Mouse (Mus musculus) gastrocnemius, adult 2 months (tissue): ENCODE measurements around the gene Cenpa. TPM values are rescaled to one million over a fixed set of nuclear protein-coding genes. Genes with fewer than 3 reads are reported as not detected.

Experiments used
- DNase-seq: peaks from one replicate; pipeline ENCODE4 v3.0.0; 2022
- H3K27ac ChIP-seq: fragments of 200-600 bp; 2 replicates; pipeline ENCODE4 v1.8.1; 2022; ENCODE audit warnings: mild to moderate bottlenecking
- H3K4me3 ChIP-seq: fragments of 200-600 bp; 2 replicates; pipeline ENCODE4 v1.8.1; 2022; ENCODE audit warnings: mild to moderate bottlenecking, moderate library complexity
- CTCF ChIP-seq: fragments of 200-600 bp; IDR thresholded peaks from 2 replicates; pipeline ENCODE4 v1.8.1; 2022; ENCODE audit warnings: antibody characterized with exemption, mild to moderate bottlenecking, moderate library complexity
- intact Hi-C: fragments of 180-260 bp; cut with DNase I; formaldehyde crosslinking; loops from one replicate; pipeline ENCODE4 v1.15.1; 2025
- total RNA-seq, 2 experiments: library from RNA; stranded (reverse); gene quantifications; 2 replicates each; pipeline ENCODE4 v1.2.3; 2021

Gene Cenpa
- total RNA-seq, 2 experiments from 2014 or later = 1.2 to 3.6 TPM

- Histone ChIP-seq H3K27ac (no peak overlapping the region), H3K4me3 (no peak overlapping the region)
- intact Hi-C loops = no loop called here
- no peak for DNase-seq
- TF ChIP-seq CTCF = no peak
These were observed 41.2 kb upstream of the Cenpa start for GRCm38 (mm10) chr5:30625379-30625778.

- TF ChIP-seq CTCF = no peak
- intact Hi-C loops = no loop called here
- no peak for DNase-seq
- Histone ChIP-seq H3K4me3 (no peak overlapping the region), H3K27ac (no peak overlapping the region)
These were observed 40.1 kb upstream of the Cenpa start for GRCm38 (mm10) chr5:30626331-30627105.

GRCm38 (mm10) chr5:30628511-30628910 is 38.1 kb upstream of the Cenpa start:
- TF ChIP-seq CTCF = no peak
- Histone ChIP-seq H3K27ac (no peak overlapping the region), H3K4me3 (no peak overlapping the region)
- intact Hi-C loops = no loop called here
- DNase-seq = no peak

- no peak for DNase-seq
- no peak overlapping the region for H3K4me3 ChIP-seq
- TF ChIP-seq CTCF = no peak
- intact Hi-C loops = no loop called here
- no peak overlapping the region for H3K27ac ChIP-seq
These were observed 36.2 kb upstream of the Cenpa start for GRCm38 (mm10) chr5:30630401-30630800.

- H3K27ac ChIP-seq = no peak overlapping the region
- no peak for TF ChIP-seq CTCF
- intact Hi-C loops = no loop called here
- H3K4me3 ChIP-seq = no peak overlapping the region
- no peak for DNase-seq
These were observed 34.4 kb upstream of the Cenpa start for GRCm38 (mm10) chr5:30632134-30632533.

- intact Hi-C loops = loop anchor here (5.0 kb wide), 1 partner anchor 215 kb away; no protein-coding TSS in a partner anchor
- no peak overlapping the region for H3K4me3 ChIP-seq
- DNase-seq = no peak
- H3K27ac ChIP-seq = no peak overlapping the region
- no peak for TF ChIP-seq CTCF
These were observed 29.6 kb upstream of the Cenpa start for GRCm38 (mm10) chr5:30636994-30637393.

GRCm38 (mm10) chr5:30638041-30638440 is 28.5 kb upstream of the Cenpa start:
- peak; percentile 93 for TF ChIP-seq CTCF
- intact Hi-C loops = loop anchor here (1.0 to 5.0 kb wide), 2 partner anchors 122 to 216 kb away; no protein-coding TSS in a partner anchor
- Histone ChIP-seq H3K4me3 (no peak overlapping the region), H3K27ac (no peak overlapping the region)
- DNase-seq = peak; percentile 80

GRCm38 (mm10) chr5:30643477-30644179 is 22.9 kb upstream of the Cenpa start:
- no peak overlapping the region for H3K4me3 ChIP-seq
- no peak for TF ChIP-seq CTCF
- no peak for DNase-seq
- peak overlapping the region; percentile 43 for H3K27ac ChIP-seq
- intact Hi-C loops = loop anchor here (10.0 kb wide), 1 partner anchor 249 kb away; no protein-coding TSS in a partner anchor

GRCm38 (mm10) chr5:30646036-30646435 is 20.5 kb upstream of the Cenpa start:
- intact Hi-C loops = loop anchor here (10.0 kb wide), 1 partner anchor 251 kb away; no protein-coding TSS in a partner anchor
- Histone ChIP-seq H3K4me3 (no peak overlapping the region), H3K27ac (no peak overlapping the region)
- no peak for DNase-seq
- TF ChIP-seq CTCF = no peak

- H3K4me3 ChIP-seq = peak overlapping the region; percentile 79
- no peak for TF ChIP-seq CTCF
- intact Hi-C loops = loop anchor here (10.0 kb wide), 1 partner anchor 253 kb away; no protein-coding TSS in a partner anchor
- H3K27ac ChIP-seq = peak overlapping the region; percentile 80
- DNase-seq = no peak
These were observed 19.2 kb upstream of the Cenpa start for GRCm38 (mm10) chr5:30647396-30647795.

GRCm38 (mm10) chr5:30647815-30648560 is 18.6 kb upstream of the Cenpa start, which contains the start of gene Slc35f6:
Slc35f6 (plus strand) TSS chr5:30647933.
- no peak for TF ChIP-seq CTCF
- Histone ChIP-seq H3K27ac (peak within 1 kb of the TSS; percentile 80), H3K4me3 (peak within 1 kb of the TSS; percentile 79)
- peak; percentile 96 for DNase-seq
- intact Hi-C loops = loop anchor here (10.0 kb wide), 1 partner anchor 253 kb away; no protein-coding TSS in a partner anchor

- DNase-seq = no peak
- peak overlapping the region; percentile 79; the same call in 1 of the 2 replicates for H3K4me3 ChIP-seq
- 0 out of 2 replicates have a peak overlapping the region, but pooled peaks have one; percentile 80 for H3K27ac ChIP-seq
- TF ChIP-seq CTCF = no peak
- intact Hi-C loops = loop anchor here (10.0 kb wide), 1 partner anchor 255 kb away; no protein-coding TSS in a partner anchor
These were observed 17.0 kb upstream of the Cenpa start for GRCm38 (mm10) chr5:30649558-30649957.
